Mouse (Mus musculus) cerebellum, postnatal 4 days (tissue): ENCODE results near the gene Lbhd2.

Experiments used
- DNase-seq, 2 experiments: peaks; one replicate each; pipeline ENCODE4 v3.0.0; 2022; ENCODE audit warnings: low spot score in 2 of 2, mixed read lengths in 1 of 2

The Lbhd2 gene

DNA sequence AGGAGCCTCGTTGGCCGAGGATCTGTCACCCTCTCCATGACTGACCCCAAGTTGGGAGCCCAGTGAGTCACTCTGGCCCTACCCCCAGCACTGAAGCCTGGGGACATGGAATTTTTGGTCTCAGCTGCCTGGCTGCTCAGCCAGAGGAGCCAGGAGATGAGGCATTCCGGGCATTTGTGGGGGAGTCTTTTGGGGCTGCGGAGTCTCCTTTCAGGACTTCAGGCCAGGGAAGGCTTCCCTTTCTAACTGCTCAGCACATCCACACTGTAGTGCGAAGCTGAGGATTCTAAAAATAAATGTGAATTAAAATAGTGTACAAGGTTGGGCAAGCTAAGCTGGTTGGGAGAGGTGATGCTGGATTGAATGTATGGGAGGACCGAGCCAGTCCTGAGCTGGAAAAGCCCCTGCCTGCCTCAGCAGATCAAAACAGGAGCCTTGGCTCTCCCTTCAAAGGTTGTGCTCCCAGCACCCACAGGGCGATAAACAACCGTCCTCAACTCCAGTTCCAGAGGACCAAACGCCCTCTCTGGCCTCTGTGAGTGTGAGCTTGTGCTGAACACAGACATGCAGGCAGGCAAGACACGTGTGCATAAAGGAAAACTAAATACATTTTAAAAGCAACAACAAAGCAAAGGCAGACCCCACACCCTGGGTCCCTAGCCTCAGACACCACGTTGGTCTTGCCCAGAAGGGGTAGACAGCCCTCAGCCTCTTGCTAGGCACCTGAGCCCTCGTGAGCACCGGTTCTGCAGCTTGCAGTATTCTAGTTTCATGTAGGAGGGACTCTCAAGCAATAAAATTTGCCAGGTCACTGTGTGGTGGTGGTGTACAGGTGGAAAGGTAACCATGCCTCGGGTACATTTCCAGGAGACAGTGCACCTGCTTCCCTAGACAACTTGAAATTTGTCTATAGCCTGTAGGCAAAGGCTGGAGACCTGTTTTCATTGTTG, 24.5 kb downstream of the Lbhd2 start:
- DNase-seq, result no peak

DNA sequence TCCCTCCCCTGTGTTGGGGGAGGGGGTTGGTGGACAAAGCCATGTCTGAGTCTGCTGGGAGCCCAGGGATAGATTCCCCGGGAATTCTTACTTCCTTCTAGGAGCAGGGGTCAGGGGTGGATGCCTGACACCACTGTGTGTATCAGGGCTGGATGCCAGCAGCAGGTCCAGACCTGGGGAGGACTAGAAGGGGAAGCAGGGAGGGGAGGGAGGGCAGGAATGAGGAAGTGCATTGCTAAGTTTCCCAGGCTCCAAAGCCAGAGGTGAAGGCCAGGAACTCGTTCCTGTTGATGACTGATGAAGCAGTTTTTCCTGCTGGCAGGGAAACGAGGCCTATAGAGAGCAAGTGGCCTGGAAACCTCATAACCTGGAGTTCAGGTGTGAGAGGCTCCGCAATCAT, 25.5 kb downstream of the Lbhd2 start:
- DNase-seq, result no peak

DNA sequence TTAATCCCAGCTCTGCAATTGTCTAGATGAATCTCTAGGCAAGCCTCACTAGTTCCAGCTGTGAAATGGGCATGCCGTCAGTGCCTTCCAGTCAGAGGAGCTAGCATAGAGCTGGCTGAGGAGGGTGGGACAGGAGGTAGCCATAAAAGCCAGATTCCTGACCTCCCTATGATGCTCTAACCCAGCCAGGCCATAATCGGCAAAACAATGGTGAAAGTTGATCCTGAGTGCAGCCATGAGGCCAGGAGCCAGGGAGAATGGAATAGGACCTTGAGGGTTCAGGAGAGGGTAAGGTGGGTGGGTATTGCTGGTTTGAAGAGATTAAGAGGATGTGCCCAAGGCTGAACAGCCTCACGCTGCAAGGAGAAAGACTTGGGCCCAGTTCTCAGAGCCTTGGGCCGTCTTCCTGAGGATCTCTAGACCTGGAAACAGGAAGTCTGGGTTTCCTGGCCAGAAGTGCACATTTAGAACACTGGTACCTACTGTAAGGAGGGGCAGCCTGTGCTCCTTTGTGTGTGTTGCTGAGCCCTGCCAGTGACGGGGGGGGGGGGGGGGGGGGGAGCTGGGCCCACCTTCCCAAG, 26.2 kb downstream of the Lbhd2 start:
- DNase-seq, result no peak

GRCm38 (mm10) chr12:111434164-111434744, 27.6 kb downstream of the Lbhd2 start:
- no peak for DNase-seq

GRCm38 (mm10) chr12:111434745-111435327, 28.2 kb downstream of the Lbhd2 start:
- no peak for DNase-seq

GRCm38 (mm10) chr12:111436170-111436569, 29.6 kb downstream of the Lbhd2 start:
- no peak for DNase-seq

GRCm38 (mm10) chr12:111436640-111437039, 30.0 kb downstream of the Lbhd2 start:
- DNase-seq, result no peak

- DNase-seq, result no peak
Observed at GRCm38 (mm10) chr12:111437222-111437900, 30.8 kb downstream of the Lbhd2 start.

DNA sequence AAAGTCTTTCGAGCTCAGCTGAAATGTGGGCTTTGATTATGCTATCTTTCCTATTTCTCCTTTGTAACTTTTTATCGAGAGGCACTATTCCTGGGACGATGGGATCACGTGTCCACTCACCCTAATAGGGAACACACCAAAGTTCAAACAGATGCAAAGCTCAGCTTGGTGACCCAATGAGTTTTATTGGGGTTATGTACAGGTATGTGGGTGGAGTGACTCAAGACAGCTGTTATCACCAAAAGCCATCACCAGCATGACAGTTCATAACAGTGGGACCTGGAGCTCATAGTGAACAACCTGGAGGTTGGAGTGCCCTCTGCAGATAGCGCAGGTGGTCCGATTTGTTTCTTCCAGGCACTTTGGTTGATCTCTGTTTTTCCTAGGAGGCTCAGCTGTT, 32.2 kb downstream of the Lbhd2 start:
- DNase-seq, result no peak

DNA sequence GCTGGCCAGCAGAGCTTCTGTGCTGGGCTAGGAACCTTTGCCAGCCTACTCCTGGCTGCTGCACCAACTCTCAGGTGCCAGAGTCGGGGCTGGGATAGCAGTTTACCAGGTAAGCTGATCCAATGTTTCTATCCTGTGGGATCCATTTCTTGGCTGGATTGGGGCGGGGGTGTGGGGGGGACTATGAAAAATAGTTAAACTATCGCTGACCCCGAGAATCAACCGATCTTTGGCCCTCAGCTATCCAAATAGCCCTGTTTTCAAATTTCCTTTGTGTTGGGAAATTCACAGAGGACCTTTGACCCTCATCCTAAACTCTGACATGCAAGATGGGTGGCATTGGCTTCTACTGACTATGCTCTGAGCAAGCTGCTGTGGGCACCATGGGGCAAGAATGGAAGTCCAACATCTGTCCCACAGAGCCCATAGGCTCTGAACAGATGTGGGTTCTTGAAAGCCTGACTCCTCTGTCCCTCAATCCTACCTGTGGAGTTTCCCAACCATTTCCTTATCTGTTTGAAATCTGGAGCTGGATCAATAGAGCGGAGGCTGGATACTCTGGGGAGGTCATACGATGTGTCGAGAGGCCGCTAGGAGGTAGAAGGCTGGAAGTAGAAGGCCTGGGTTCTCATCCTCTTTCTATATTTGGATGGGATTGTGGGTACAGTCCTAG, 34.2 kb downstream of the Lbhd2 start:
- DNase-seq, result no peak

DNA sequence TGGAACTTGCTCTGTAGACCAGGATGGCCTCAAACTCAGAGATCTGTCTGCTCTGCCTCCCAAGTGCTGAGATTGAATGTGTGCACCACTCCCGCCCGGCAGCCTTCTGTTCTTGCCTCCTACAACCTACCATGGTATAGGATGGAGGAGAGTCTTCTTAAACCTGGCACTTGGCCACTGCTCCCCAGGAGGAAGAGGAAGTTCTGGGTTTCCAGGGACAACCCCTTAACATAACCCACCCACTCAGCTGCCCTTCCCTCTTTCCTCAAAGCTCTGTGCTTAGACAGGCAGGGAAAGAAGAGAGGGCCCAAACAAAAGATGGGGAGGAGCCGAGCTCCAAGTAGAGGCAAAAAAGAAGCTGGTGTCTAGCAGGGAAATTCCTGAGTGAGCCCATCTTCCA, 34.9 kb downstream of the Lbhd2 start:
- no peak for DNase-seq

GRCm38 (mm10) chr12:111442309-111443010, 35.9 kb downstream of the Lbhd2 start, which contains the start of gene Tnfaip2:
Gene Tnfaip2, plus strand, starts transcription at chr12:111442469.
- DNase-seq, result no peak

GRCm38 (mm10) chr12:111443011-111443870, 36.6 kb downstream of the Lbhd2 start:
- DNase-seq, result no peak

DNA sequence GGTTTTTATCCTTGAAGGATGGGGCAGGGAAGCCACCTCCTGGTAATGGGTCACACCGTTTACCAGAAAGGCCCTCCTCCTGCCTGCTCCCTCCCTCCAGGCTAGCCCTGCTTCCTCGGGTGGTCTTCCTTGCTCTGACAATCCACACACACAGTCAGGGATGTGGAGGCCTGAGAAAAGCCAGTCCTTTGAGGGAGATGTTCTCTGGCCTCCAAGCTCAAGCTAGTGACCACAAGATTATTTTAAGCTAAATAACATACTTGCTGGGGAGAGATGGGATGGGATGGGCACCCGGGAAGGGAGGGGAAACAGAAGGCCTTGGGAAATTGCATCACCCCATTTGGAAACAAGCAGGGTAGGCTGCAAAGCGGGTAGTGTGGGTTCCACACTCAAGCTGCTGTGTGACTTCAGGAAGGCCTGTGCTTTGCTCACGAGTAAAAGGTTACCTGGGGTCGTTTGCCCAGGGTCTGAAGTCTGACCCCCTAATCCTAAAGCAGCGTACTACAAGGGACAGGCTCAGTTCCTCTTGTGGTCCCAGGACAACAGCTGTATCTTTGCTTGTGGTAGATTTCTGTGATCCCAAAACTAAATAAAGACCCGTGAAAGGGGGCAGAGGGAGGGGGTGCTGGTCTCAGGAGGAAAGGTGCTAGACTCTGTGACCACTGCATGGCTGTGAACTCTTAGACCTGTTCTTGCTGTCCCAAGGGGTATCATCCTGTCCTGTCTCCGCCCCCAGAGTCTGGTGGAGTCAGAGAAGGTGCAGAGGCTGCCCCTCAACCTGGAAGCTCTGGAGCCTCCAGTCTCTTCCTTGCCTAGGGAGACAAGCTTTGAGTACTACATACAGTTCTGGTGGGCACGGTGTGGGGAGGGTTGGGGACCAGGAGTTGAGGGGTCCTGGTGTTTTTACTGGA, 37.6 kb downstream of the Lbhd2 start:
- DNase-seq, result no peak

DNA sequence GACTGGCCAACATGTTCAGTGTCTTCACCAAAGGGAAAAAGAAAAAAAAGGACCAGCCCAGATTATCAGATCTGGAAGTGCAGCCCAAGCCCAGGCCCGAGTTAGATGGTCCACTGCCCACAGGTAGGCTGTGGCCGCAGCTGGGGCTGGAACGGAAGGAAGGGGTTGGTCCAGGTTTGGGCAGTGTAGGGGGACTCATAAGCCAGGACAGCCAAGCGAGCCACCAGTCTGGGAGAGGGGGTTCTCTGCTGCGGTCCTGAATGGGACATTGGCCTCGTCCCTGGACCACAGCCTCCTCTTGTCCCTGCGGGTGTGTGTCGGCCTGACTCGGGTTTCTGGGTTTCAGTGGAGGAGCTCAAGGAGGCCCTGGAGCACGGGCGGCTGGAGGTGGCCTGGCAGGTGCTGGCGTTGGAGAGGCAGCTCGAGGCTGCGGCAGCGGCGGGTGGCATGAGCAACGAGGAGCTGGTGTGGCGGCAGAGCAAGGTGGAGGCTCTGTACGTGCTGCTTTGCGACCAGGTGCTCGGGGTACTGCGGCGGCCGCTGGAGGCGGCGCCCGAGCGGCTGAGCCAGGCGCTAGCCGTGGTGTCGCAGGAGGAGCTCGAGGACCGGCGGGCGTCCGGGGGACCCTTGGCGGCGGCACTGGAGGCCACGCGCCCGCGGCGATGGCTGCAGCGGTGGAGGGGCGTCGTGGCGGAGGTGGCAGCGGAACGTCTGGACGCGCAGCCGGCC, 38.7 kb downstream of the Lbhd2 start:
- no peak for DNase-seq

DNA sequence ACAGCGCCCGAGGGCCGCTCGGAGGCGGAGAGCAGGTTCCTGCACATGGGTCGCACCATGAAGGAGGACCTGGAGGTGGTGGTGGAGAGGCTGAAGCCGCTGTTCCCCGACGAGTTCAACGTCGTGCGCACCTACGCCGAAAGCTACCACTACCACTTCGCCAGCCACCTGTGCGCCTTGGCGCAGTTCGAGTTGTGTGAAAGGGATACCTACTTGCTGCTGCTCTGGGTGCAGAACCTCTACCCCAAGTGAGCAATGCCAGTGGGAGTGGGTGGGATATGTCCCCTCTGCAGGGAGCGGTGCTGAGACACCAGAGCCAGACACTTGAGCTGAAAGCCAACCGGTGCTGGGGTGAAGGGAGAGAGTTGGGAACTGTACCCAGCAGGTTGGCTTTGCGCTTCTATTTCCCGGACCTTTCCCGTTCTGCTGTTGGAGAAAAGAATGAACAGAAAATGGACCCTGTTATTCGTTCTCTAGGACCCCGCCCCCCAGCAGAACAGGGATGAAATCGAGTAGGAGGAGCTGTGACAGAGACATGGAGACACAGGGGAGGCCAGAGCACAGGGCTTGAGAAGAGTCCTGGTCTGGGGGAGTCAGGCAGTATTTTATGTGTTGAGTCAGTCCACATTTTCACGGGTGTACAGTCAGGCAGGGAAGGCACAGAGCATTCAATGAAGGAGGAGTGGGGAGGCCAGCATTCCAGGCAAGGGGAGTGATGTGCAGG, 39.4 kb downstream of the Lbhd2 start:
- DNase-seq, result no peak

- DNase-seq, result no peak
Observed at GRCm38 (mm10) chr12:111446745-111447144, 40.1 kb downstream of the Lbhd2 start.
